Mouse (Mus musculus): ENCODE measurements at regions not wholly inside any gene's neighbourhood (a gene's known extent, or its start where the extent isn't known, plus 50 kb on each side); places are given as distances from the start of the nearest gene placed in this dataset.

DNA sequence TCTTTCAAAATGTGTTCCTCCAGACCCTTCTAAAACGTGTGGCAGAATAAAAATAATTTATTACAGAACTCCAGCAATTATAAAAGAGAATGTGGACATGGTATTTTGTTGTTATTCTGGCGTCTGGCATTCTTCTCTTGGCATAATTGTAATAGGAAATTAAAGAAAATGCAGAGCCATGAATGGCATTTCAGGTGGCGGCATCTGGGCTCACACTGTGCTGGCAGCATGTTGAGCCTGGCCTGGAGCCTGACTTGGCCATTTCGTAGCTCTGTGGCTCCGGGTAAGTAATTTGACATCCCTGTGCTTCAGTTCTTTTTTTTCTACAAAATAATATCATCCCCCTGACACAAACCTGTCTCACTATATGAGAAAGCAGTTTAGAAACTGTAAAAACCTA lies 168.0 kb upstream of the Thbs1 start:
- ATAC-seq (ENCODE audit: low FRiP score, low read depth): no peak
- no peaks in the 10 kb centered on the region for H3K27me3 ChIP-seq
- no peaks in the 10 kb centered on the region for H3K4me1 ChIP-seq (replicated peaks)
- no peaks in the 10 kb centered on the region for H3K36me3 ChIP-seq
- WGBS: 49% methylated on average over 5 of the region's 5 CpGs
- H3K4me3 ChIP-seq: no peak overlapping the region
- H3K27ac ChIP-seq (replicated peaks): no peak overlapping the region
- no peak overlapping the region for H3K9ac ChIP-seq
- H3K9me3 ChIP-seq: no peaks in the 10 kb centered on the region
- H3K4me2 ChIP-seq: no peak overlapping the region

DNA sequence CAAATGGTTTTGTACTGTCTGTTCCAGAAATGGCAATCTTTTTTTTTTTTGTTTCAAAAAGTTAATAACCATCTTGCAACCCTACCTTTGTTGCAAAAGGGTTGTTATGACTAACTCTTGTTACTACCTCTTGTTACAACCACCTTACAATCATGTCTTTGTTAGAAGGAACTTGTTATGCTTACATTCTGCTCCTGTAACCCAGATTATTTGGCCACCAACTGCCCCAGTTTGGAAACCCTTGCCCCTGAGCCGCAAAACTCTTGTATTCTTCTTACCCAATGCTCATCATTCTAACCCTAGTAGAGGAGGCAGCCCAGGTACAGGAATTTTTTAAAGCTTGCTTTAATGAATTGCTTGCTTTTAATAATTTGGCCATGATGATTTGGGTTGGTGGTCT lies 167.4 kb upstream of the Thbs1 start:
- Histone ChIP-seq H3K27ac (replicated peaks) (no peak overlapping the region), H3K9ac (no peak overlapping the region), H3K4me2 (no peak overlapping the region), H3K9me3 (no peaks in the 10 kb centered on the region), H3K4me3 (no peak overlapping the region), H3K4me1 (replicated peaks) (no peaks in the 10 kb centered on the region), H3K36me3 (no peaks in the 10 kb centered on the region), H3K27me3 (no peaks in the 10 kb centered on the region)
- 96% methylated on average over 1 of the region's 1 CpGs for WGBS
- ATAC-seq (ENCODE audit: low FRiP score, low read depth): no peak

GRCm38 (mm10) chr2:117944942-117945341 lies 166.7 kb upstream of the Thbs1 start:
- Histone ChIP-seq H3K4me2 (no peak overlapping the region), H3K9ac (no peak overlapping the region), H3K9me3 (no peaks in the 10 kb centered on the region), H3K4me3 (no peak overlapping the region), H3K4me1 (replicated peaks) (no peaks in the 10 kb centered on the region), H3K27ac (replicated peaks) (no peak overlapping the region), H3K36me3 (no peaks in the 10 kb centered on the region), H3K27me3 (no peaks in the 10 kb centered on the region)
- no peak for ATAC-seq (ENCODE audit: low FRiP score, low read depth)
- WGBS: 89% methylated on average over 2 of the region's 2 CpGs

GRCm38 (mm10) chr2:117950431-117951336 lies 161.0 kb upstream of the Thbs1 start:
- ATAC-seq (ENCODE audit: low FRiP score, low read depth): no peak
- Histone ChIP-seq H3K27me3 (no peaks in the 10 kb centered on the region), H3K27ac (replicated peaks) (no peak overlapping the region), H3K36me3 (no peaks in the 10 kb centered on the region), H3K9ac (no peak overlapping the region), H3K4me3 (no peak overlapping the region), H3K4me1 (replicated peaks) (no peaks in the 10 kb centered on the region), H3K4me2 (no peak overlapping the region), H3K9me3 (no peaks in the 10 kb centered on the region)
- 63% methylated on average over 5 of the region's 5 CpGs for WGBS

DNA sequence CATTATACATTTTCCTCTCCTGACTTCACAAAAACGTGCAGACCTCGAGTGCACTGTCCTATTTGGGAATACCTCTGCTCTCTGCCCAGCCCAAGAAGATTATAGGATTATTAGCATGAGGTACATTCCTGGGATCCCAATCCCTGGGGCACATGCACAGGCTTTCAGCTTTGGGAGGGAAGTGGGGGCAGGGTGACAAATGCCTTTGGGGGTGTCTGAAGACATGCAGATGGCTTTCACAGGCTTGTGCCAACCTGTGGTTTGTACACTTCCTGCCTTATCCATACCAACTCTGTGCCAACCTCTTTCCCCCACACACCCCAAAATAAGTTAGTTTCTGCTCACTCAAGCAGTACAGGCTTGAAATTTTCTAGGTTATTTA lies 160.3 kb upstream of the Thbs1 start:
- ATAC-seq (ENCODE audit: low FRiP score, low read depth): no peak
- Histone ChIP-seq H3K9ac (no peak overlapping the region), H3K4me1 (replicated peaks) (no peaks in the 10 kb centered on the region), H3K36me3 (no peaks in the 10 kb centered on the region), H3K27me3 (no peaks in the 10 kb centered on the region), H3K9me3 (no peaks in the 10 kb centered on the region), H3K4me3 (no peak overlapping the region), H3K27ac (replicated peaks) (no peak overlapping the region), H3K4me2 (no peak overlapping the region)
- WGBS: 77% methylated on average over 2 of the region's 2 CpGs

DNA sequence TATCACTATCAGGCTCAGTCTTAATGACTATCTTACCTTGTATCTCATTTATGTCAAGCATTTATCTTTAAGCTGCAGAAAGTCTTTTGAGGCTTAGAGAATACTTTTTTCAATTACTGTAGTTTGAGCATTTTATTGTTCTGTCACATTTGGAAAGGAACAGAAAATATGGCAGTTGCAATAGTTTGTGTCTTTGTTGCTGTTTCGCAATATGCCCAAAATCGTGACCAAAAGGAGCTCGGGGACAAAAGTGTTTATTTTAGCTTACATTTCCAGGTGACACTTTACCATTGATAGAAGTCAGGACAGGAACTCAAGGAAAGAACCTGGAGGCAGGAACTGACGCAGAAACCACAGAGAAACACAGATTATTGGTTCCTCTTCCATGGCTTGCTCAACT lies 152.9 kb upstream of the Thbs1 start:
- Histone ChIP-seq H3K4me1 (replicated peaks) (no peaks in the 10 kb centered on the region), H3K4me2 (no peak overlapping the region), H3K4me3 (no peak overlapping the region), H3K9ac (no peak overlapping the region), H3K36me3 (no peaks in the 10 kb centered on the region), H3K27ac (replicated peaks) (no peak overlapping the region), H3K27me3 (no peaks in the 10 kb centered on the region), H3K9me3 (no peaks in the 10 kb centered on the region)
- WGBS: 98% methylated on average over 4 of the region's 4 CpGs
- no peak for ATAC-seq (ENCODE audit: low FRiP score, low read depth)

- Histone ChIP-seq H3K9ac (no peak overlapping the region), H3K9me3 (no peaks in the 10 kb centered on the region), H3K27me3 (no peaks in the 10 kb centered on the region), H3K4me1 (replicated peaks) (no peaks in the 10 kb centered on the region), H3K27ac (replicated peaks) (no peak overlapping the region), H3K4me3 (no peak overlapping the region), H3K4me2 (no peak overlapping the region), H3K36me3 (no peaks in the 10 kb centered on the region)
- no peak for ATAC-seq (ENCODE audit: low FRiP score, low read depth)
These were observed 152.2 kb upstream of the Thbs1 start for GRCm38 (mm10) chr2:117959440-117959839.

DNA sequence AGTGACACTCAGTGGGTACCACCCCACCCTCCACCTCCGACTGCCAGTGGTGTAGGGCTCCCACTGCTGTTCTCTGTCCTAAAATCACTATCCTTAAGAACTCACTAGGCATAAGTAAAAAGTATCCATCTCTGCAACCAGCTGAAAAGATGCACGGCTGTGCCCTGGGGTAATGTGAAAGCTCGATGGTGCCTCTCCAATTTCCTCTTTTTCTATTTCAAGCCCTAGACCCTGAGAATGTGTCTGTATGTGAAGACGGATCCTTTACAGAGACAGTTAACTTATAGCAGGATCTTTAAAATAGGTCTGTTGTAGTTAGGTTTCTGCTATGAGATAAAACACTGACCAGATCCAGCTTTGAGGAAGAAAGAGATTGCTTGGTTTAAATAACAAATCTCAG lies 149.1 kb upstream of the Thbs1 start:
- H3K9me3 ChIP-seq: no peaks in the 10 kb centered on the region
- no peak overlapping the region for H3K4me2 ChIP-seq
- ATAC-seq (ENCODE audit: low FRiP score, low read depth): no peak
- no peaks in the 10 kb centered on the region for H3K36me3 ChIP-seq
- 76% methylated on average over 4 of the region's 4 CpGs for WGBS
- H3K4me3 ChIP-seq: no peak overlapping the region
- no peak overlapping the region for H3K27ac ChIP-seq (replicated peaks)
- no peak overlapping the region for H3K9ac ChIP-seq
- H3K4me1 ChIP-seq (replicated peaks): no peaks in the 10 kb centered on the region
- no peaks in the 10 kb centered on the region for H3K27me3 ChIP-seq

GRCm38 (mm10) chr2:117963526-117963925 lies 148.2 kb upstream of the Thbs1 start:
- Histone ChIP-seq H3K9ac (no peak overlapping the region), H3K4me1 (replicated peaks) (no peaks in the 10 kb centered on the region), H3K27ac (replicated peaks) (no peak overlapping the region), H3K36me3 (no peaks in the 10 kb centered on the region), H3K4me2 (no peak overlapping the region), H3K9me3 (no peaks in the 10 kb centered on the region), H3K27me3 (no peaks in the 10 kb centered on the region), H3K4me3 (no peak overlapping the region)
- no peak for ATAC-seq (ENCODE audit: low FRiP score, low read depth)
- WGBS: 91% methylated on average over 2 of the region's 2 CpGs

DNA sequence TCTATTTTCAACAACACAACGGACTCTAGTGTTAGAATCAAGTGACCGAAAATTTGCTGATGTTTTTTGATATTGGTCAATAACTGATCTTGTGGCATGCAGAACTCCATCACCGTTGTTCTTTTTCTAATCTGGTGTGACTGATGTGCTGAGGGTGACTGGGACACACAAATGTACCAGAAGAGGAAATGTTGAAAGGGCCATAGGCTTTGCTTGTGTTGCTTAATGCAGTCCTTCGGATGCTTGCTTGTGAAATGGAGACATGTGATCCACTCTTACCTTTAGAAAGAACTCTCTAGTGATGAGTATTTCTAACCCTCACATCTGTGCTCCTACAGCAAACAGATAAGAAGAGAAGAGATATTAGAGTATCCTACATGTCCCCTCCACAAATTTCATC lies 145.9 kb upstream of the Thbs1 start:
- Histone ChIP-seq H3K27me3 (no peaks in the 10 kb centered on the region), H3K36me3 (no peaks in the 10 kb centered on the region), H3K4me3 (no peak overlapping the region), H3K9me3 (no peaks in the 10 kb centered on the region), H3K4me2 (no peak overlapping the region), H3K4me1 (replicated peaks) (no peaks in the 10 kb centered on the region), H3K27ac (replicated peaks) (no peak overlapping the region), H3K9ac (no peak overlapping the region)
- no peak for ATAC-seq (ENCODE audit: low FRiP score, low read depth)
- 93% methylated on average over 4 of the region's 4 CpGs for WGBS

DNA sequence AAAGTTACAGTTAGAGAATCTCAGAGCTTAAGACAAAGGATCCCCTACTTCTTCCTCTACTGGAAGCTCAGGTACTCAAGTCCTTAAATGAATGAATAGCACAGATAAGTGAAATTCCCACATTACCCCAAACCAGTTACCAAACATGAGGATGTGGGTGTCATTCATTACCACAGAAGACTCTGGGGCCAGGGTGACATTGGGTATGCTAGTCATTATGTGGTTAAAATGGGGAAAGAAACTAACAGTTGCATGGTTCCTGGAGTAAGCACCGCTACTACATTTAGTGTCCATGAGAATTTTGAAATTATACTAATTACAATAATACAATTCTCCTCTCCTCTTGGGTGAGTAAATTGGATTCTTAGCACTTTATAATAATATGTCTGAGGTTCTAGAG lies 142.9 kb upstream of the Thbs1 start:
- H3K4me1 ChIP-seq (replicated peaks): no peaks in the 10 kb centered on the region
- H3K27ac ChIP-seq (replicated peaks): no peak overlapping the region
- H3K4me3 ChIP-seq: no peak overlapping the region
- H3K4me2 ChIP-seq: no peak overlapping the region
- H3K9ac ChIP-seq: no peak overlapping the region
- ATAC-seq (ENCODE audit: low FRiP score, low read depth): no peak
- no peaks in the 10 kb centered on the region for H3K36me3 ChIP-seq
- WGBS: 100% methylated on average over 1 of the region's 1 CpGs
- H3K9me3 ChIP-seq: no peaks in the 10 kb centered on the region
- no peaks in the 10 kb centered on the region for H3K27me3 ChIP-seq

- WGBS: 89% methylated on average over 5 of the region's 5 CpGs
- H3K4me2 ChIP-seq: no peak overlapping the region
- H3K27ac ChIP-seq (replicated peaks): no peak overlapping the region
- no peak for ATAC-seq (ENCODE audit: low FRiP score, low read depth)
- H3K9ac ChIP-seq: no peak overlapping the region
- no peak overlapping the region for H3K4me3 ChIP-seq
- H3K9me3 ChIP-seq: no peaks in the 10 kb centered on the region
- H3K27me3 ChIP-seq: no peaks in the 10 kb centered on the region
- H3K4me1 ChIP-seq (replicated peaks): no peaks in the 10 kb centered on the region
- no peaks in the 10 kb centered on the region for H3K36me3 ChIP-seq
These were observed 141.0 kb upstream of the Thbs1 start for GRCm38 (mm10) chr2:117970631-117971030.

DNA sequence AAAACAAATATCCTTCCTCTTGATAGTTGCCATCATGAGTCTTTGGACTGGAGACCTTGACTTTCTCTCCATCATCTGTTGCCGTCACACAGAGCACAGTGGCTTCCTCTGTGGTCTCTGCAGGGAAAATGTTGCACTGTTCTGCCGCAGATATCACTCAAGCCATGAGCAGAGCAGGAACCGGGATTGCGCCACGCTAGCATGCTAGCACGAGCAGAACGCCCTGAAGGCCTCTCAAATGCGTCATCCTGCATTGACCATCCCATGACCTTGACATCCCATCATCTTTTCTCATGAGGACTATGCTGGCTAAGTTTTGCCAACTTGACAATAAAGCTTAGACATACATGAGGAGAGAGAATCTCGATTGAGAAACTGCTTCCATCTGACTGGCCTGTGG lies 134.6 kb upstream of the Thbs1 start:
- ATAC-seq (ENCODE audit: low FRiP score, low read depth): no peak
- no peak overlapping the region for H3K4me2 ChIP-seq
- no peaks in the 10 kb centered on the region for H3K9me3 ChIP-seq
- H3K4me1 ChIP-seq (replicated peaks): no peaks in the 10 kb centered on the region
- 92% methylated on average over 9 of the region's 9 CpGs for WGBS
- H3K36me3 ChIP-seq: no peaks in the 10 kb centered on the region
- H3K27ac ChIP-seq (replicated peaks): no peak overlapping the region
- no peaks in the 10 kb centered on the region for H3K27me3 ChIP-seq
- H3K4me3 ChIP-seq: no peak overlapping the region
- H3K9ac ChIP-seq: no peak overlapping the region

Measured in hindbrain, embryonic 15.5 days (tissue).